Mouse (Mus musculus): ENCODE measurements around the gene Snx9.

GRCm38 (mm10) chr17:5839549-5840240 is 1.4 kb upstream of the Snx9 start:
- TF ChIP-seq CTCF (conservative IDR thresholded peaks at IDR 0.05; ENCODE audit: low read length) = no peak
- no peak for TF ChIP-seq NANOG (IDR thresholded peaks at IDR 0.05; ENCODE audit: borderline replicate concordance, low read length)
- TF ChIP-seq POU5F1 (IDR thresholded peaks at IDR 0.05; ENCODE audit: borderline replicate concordance, low read length) = no peak

All from E14TG2a.4 (cell line).